Mouse (Mus musculus) cortical plate, adult 2 months (tissue): ENCODE measurements at regions not wholly inside any gene's neighbourhood (a gene's known extent, or its start where the extent isn't known, plus 50 kb on each side); places are given as distances from the start of the nearest gene placed in this dataset.

Experiments
- CTCF ChIP-seq: fragments of 200-500 bp; IDR thresholded peaks from 2 replicates; pipeline ENCODE4 v1.5.1; 2011; ENCODE audit warnings: mild to moderate bottlenecking, control low read depth, low read length; ENCODE audit not compliant: insufficient read depth; ENCODE audit errors: extremely low read depth
- POLR2A ChIP-seq: fragments of 200-500 bp; IDR thresholded peaks from 2 replicates; pipeline ENCODE4 v1.6.1; 2011; ENCODE audit warnings: mild to moderate bottlenecking, low read length, control low read depth; ENCODE audit not compliant: insufficient read depth; ENCODE audit errors: extremely low read depth

DNA sequence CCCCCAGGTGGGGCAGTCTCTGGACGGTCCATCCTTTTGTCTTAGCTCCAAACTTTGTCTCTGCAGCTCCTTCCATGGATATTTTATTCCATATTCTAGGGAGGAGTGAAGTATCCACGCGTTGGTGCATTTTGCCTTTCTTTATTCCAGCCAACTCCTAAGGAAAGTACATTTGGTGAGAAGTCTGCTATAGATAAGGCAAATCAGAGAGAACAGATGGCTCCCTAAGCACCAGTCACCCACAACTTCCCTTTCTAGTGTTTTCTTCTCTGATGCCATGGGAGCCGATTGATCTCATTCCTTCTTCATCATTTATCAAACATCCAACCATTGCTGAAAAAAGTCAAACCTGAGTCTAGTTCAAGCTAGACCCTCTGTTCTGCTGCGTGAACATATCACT is 391.4 kb downstream of the Car8 start:
- TF ChIP-seq CTCF (no peak), POLR2A (no peak)
